Mouse (Mus musculus) adrenal gland (tissue): ENCODE data around the gene Nme7.

Source experiments
- intact Hi-C: fragments of 180-260 bp; cut with DNase I; formaldehyde crosslinking; loops from one replicate; pipeline ENCODE4 v1.15.1; 2025

Nme7 gene

GRCm38 (mm10) chr1:164457531-164458244 lies 153.8 kb downstream of the Nme7 start:
- intact Hi-C loops = no loop called here

- intact Hi-C loops = no loop called here
Measured at GRCm38 (mm10) chr1:164458245-164458613, 154.3 kb downstream of the Nme7 start, which contains the start of gene Atp1b1. TSS of gene Atp1b1 (minus strand) at chr1:164458355.

DNA sequence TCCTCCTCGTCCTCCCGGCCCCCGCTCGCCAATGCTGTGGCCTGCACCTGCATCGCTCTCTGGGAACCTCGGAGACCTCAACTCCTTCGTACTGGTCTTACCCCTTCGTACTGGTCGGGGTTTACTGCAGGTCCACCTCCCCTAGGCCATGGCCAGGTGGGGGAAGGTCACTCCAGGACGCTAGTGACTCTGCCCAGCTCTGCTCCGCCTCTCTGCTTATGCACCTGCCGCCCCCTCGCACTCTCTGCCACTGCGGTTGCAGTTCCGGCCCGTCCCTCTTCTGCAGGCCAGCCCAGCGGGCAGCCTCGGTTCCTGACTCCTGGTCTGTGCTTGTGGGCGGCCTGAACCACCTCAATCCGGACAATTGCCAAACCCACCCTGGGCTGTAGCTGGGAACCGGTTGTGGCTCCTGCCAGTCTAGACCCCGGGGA lies 154.7 kb downstream of the Nme7 start:
- intact Hi-C loops = no loop called here

GRCm38 (mm10) chr1:164459127-164459905 lies 155.4 kb downstream of the Nme7 start:
- intact Hi-C loops = no loop called here

- intact Hi-C loops = no loop called here
Measured at GRCm38 (mm10) chr1:164460921-164461697, 157.2 kb downstream of the Nme7 start.

GRCm38 (mm10) chr1:164461726-164462125 lies 157.8 kb downstream of the Nme7 start:
- intact Hi-C loops = no loop called here

DNA sequence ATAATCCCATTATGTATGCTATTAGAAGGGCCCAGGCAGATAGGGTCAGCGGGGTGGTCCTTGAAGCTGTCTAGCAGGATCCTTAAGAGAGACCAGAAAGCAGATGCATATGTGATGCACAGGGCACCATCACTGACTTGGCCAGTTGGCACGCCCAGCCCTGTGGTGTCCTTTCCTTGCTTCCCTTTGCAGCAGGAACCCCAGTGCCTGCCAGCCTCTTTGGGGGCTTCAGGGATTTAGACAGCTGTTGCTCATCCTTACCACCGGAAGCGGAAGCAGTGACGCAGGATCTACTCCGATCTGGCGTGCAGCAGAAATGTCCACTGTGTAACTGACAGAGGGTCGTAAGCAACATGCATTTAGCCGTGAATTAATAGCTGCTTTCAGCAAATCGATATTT lies 163.5 kb downstream of the Nme7 start:
- intact Hi-C loops = no loop called here

DNA sequence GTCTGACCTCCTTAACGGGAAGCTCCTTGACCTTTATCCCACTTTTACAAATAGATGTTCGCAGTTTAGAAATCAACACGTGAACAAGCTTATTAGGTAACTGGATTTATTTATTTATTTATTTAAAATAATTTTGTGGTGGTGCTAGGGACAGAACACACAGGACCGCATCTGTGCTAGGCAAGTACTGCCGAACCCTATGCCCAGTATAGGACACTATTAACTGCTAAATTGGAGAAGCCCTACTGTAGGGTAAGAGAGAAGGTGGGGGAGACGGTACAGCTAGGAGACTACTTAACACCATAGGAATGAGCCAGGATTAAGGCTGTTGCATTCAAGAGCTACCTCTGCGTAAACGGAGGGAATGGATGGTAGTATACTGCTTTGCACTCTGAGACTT lies 164.4 kb downstream of the Nme7 start:
- intact Hi-C loops = no loop called here

DNA sequence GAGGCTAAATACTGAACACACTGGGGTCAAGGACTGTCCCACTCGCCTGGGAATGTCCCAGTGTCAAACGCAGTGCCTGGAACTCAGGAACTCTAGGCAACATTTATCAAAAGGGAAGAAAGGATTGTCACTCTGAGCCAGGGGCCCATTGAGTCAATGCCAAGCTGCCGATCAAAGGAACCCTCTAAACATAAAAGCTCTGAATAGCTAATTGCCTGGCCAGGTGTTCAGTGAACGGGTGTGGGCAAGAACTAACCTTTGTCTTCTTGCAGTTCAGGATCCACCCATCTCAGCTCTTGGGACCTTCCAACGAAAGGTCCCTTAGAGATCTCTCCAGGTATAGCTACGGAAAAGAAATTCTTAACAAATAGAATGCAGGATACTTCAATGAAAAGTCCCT lies 167.1 kb downstream of the Nme7 start:
- intact Hi-C loops = no loop called here

GRCm38 (mm10) chr1:164471632-164472031 lies 167.7 kb downstream of the Nme7 start:
- intact Hi-C loops = no loop called here

GRCm38 (mm10) chr1:164473398-164473797 lies 169.5 kb downstream of the Nme7 start:
- intact Hi-C loops = no loop called here

DNA sequence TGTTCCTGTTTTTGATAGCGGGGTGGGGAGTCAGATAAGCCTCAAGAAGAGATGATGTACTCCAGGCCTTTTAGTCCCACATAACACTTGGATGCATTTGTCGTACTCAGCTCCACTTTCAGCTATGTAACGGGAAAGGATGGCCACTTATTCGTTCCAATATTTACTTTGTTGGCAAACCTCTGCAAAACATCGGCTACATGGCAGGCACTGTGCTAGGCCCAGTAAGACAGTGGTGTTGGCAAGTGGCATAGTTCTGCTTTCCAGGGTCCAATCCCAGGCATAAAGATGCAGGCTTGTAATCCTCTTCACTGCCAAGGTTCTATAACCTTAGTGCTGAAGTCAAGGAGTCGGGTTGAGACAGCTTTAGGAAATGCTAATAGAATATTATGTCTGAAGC lies 170.4 kb downstream of the Nme7 start:
- intact Hi-C loops = no loop called here

- intact Hi-C loops = no loop called here
Measured at GRCm38 (mm10) chr1:164474778-164475511, 171.0 kb downstream of the Nme7 start.

DNA sequence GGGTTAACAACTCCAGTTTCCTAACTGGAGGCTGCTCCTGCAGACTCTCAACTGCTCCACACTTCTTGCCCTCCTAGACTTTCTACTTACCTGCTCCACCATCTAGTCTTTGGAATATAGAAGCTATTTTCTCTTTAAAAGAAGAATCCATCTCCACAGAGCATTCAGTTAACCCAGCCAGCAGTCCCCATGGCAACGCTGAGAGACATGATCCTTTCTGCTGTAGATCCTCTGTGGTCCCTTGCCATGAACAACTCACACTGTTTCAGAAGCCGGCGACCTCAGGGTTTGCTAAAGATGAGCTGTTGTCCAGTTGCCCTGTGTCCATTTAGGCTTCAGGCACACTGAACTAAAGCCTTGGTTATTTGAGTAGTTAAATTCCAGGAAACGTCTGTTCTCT lies 172.0 kb downstream of the Nme7 start:
- intact Hi-C loops = no loop called here

DNA sequence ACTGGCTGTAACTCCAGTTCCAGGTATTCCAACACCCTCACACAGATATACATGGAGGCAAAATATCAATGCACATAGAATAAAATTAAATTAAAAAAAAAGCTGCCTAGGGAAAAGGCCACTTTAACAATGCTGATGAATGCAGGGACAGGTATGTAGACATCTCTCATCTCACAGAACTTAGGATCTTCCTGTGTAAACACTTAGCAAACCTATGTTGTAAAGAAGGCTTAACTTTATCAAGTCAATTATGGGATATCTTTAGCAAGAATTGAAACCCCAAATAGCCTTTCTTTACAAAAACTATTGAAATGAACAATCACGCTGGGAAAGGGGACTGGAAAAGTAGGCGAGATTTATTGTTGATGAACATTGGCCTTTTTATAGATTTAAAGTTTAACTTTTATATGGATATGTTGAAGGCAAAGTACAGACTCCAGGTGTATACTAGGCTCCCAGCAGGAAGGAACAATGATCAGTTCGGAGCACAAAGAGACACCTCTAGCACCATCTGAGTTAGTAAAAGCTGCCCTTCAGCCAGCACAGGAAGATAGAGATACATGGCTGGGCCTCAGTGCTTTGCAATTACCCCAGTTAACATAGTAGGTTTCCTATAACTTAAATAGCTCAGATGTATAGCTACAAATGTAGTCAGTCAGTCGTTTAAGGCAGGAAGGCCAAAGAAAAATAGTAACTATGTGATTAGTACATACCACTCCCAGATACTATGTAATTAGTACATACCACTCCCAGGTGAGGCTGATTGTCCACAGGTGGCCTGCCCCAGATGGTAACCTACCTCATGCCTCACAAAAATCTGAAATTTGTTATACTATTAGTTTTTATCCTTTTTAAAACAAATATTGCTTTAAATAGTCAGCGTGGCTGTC lies 177.1 kb downstream of the Nme7 start:
- intact Hi-C loops = no loop called here

GRCm38 (mm10) chr1:164481645-164482354 lies 177.9 kb downstream of the Nme7 start:
- intact Hi-C loops = no loop called here

GRCm38 (mm10) chr1:164482833-164483232 lies 178.9 kb downstream of the Nme7 start:
- intact Hi-C loops = no loop called here

GRCm38 (mm10) chr1:164483728-164484127 lies 179.8 kb downstream of the Nme7 start:
- intact Hi-C loops = no loop called here
